Mouse (Mus musculus) olfactory bulb, adult 2 months (tissue): Measurements from ENCODE around the gene Anks3.

Experiments
- CTCF ChIP-seq: fragments of 200-500 bp; IDR thresholded peaks from 2 replicates; pipeline ENCODE4 v1.5.1; 2012; ENCODE audit warnings: low read depth, mild to moderate bottlenecking, low read length, moderate library complexity; ENCODE audit not compliant: insufficient read depth
- POLR2A ChIP-seq: fragments of 200-500 bp; IDR thresholded peaks from 2 replicates; pipeline ENCODE4 v1.6.1; 2012; ENCODE audit warnings: mild to moderate bottlenecking, low read depth, low read length, moderate library complexity; ENCODE audit not compliant: insufficient read depth

DNA sequence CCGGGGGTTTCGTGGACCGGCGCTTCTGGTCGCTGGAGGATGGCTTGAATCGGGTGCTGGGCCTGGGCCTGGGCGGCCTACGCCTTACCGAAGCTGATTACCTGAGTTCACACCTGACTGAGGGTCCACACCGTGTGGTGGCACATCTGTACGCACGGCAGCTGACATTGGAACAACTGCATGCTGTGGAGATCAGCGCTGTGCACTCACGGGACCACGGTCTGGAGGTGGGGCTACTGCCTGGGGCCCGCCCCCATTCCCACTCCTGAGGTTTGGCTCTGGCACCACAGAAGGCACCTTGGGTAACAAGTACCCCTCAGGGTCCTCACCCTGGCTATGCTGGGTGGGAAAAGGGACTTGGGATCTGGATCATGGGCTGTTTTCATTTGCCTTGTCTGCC lies 24.6 kb downstream of the Anks3 start:
- TF ChIP-seq CTCF (no peak), POLR2A (no peak)
